Mouse (Mus musculus): ENCODE measurements around the gene Gars. TPM values are rescaled to one million over a fixed set of nuclear protein-coding genes. Genes with fewer than 3 reads are reported as not detected.

Gene Gars
- 136 and 138 TPM in 2 replicates for polyA plus RNA-seq (2015; fragmentation: Nextera tagmentation; extraction: Ambion mirVana)

DNA sequence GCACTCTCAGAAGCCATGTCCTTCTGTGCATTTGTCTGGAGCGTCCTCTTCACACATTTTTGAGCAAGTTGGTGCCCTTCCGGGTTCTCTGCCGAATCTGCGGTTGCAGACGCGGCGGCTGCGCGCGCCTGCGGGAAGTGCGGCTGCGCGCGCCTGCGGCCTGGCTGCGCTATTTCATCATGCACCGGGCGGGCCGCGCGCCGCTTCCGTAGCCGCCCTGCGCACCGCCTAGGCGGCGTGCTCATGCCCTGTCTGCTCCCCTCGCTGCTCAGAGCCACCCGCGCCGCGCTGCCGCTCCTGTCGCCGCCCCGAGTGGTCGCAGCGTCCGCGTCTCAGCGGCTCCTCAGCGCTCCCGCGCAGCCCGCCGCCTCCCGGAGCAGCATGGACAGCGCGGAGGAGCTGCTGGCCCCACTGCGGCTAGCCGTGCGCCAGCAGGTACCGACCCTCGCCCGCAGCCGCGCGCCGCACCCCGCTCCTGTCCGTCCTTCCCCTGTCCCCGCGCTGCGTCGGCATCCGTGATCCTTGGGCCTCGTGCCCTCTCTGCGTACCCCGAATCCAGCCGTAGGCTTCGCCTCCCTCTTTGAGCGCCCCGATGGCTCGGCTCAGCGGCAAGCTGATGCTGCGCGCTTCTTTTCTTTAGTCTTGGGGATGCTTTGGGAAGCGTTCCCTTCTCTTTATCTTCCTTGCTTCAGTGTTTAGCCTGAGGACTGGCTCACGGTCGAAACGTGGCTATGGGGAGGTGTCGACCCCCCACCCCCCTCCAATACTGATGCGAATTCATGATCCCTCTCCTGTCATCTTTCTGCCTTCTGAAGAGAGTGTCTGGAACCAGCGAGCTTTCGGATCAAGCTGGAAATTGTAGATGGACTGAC lies at the start of gene Gars:
Gars (plus strand) TSS at position 209 of the 872 bp plus-strand sequence.
- H3K4me3 ChIP-seq (replicated peaks; ENCODE audit: low read length), result peak within 1 kb of the TSS; percentile 90
- peak; percentile 96 for ATAC-seq (ENCODE audit: insufficient read depth, low FRiP score)
- no peaks in the 10 kb centered on the region for H3K36me3 ChIP-seq (ENCODE audit: control insufficient read depth, insufficient read depth, low read length)
- peaks cover 11% of the 10 kb centered on the region; the same call in 1 of the 2 replicates for H3K4me1 ChIP-seq (ENCODE audit: control insufficient read depth, insufficient read depth, low read length)
- H3K4me2 ChIP-seq (ENCODE audit: low read depth, low read length), result peak within 1 kb of the TSS; percentile 67
- no peaks in the 10 kb centered on the region for H3K27me3 ChIP-seq (ENCODE audit: control insufficient read depth, insufficient read depth, low read length)
- H3K9me3 ChIP-seq (replicated peaks; ENCODE audit: control insufficient read depth, low read length), result no peaks in the 10 kb centered on the region
- WGBS, result under 1% methylated on average over 87 of the region's 87 CpGs
- H3K9ac ChIP-seq (ENCODE audit: low read length), result peak within 1 kb of the TSS; percentile 94
- H3K27ac ChIP-seq (ENCODE audit: low read length), result peak within 1 kb of the TSS; percentile 89

DNA sequence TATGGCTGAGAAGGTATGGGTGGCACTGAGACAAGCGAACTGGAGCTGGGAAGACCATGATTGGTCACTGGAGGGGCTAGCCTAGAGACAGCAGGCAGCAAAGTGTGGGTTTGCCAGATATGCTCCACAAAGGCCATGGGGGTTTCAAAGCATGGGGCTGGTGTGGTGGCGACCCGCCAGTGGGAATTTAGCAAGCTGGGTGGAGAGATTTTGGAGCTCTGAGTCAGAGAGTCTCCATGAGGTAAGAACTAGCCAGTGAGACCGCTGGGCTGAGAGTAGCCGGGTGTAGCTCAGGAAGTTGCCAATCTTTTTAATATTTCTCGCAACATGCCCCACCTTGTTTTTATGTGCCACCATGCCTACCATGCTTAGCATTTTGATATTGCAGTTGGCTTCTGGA lies 49.7 kb upstream of the Gars start:
- WGBS, result 91% methylated on average over 6 of the region's 6 CpGs
- no peak overlapping the region for H3K27ac ChIP-seq (ENCODE audit: low read length)
- ATAC-seq (ENCODE audit: insufficient read depth, low FRiP score), result no peak
- H3K4me1 ChIP-seq (ENCODE audit: control insufficient read depth, insufficient read depth, low read length), result peaks cover 7% of the 10 kb centered on the region
- no peak overlapping the region for H3K9ac ChIP-seq (ENCODE audit: low read length)
- no peak overlapping the region for H3K4me3 ChIP-seq (replicated peaks; ENCODE audit: low read length)
- no peaks in the 10 kb centered on the region for H3K36me3 ChIP-seq (ENCODE audit: control insufficient read depth, insufficient read depth, low read length)
- no peak overlapping the region for H3K4me2 ChIP-seq (ENCODE audit: low read depth, low read length)
- H3K27me3 ChIP-seq (ENCODE audit: control insufficient read depth, insufficient read depth, low read length), result no peaks in the 10 kb centered on the region
- H3K9me3 ChIP-seq (replicated peaks; ENCODE audit: control insufficient read depth, low read length), result no peaks in the 10 kb centered on the region

DNA sequence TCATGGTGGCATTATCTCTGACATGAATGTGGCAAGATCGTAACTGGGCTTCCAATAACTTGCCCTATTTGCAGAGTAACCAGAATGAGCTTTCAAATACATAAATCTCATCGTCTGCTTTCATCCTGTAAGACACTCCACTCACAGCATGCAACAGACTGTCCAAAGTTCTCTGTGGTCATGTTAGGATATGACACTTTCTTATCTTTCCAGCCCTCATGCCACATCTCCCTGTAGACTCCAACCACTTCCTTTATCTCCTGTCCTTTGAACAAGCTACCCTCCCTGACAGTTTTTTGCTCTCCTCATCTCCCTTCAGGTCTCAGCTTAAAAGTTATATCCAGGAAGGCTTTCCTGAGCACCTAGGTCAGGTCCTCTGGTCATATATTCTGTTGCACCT lies 46.6 kb upstream of the Gars start:
- H3K4me3 ChIP-seq (replicated peaks; ENCODE audit: low read length), result no peak overlapping the region
- WGBS, result 68% methylated on average over 2 of the region's 2 CpGs
- H3K9ac ChIP-seq (ENCODE audit: low read length), result no peak overlapping the region
- H3K4me1 ChIP-seq (ENCODE audit: control insufficient read depth, insufficient read depth, low read length), result peaks cover 7% of the 10 kb centered on the region
- no peak overlapping the region for H3K27ac ChIP-seq (ENCODE audit: low read length)
- H3K27me3 ChIP-seq (ENCODE audit: control insufficient read depth, insufficient read depth, low read length), result no peaks in the 10 kb centered on the region
- H3K4me2 ChIP-seq (ENCODE audit: low read depth, low read length), result no peak overlapping the region
- ATAC-seq (ENCODE audit: insufficient read depth, low FRiP score), result no peak
- no peaks in the 10 kb centered on the region for H3K9me3 ChIP-seq (replicated peaks; ENCODE audit: control insufficient read depth, low read length)
- no peaks in the 10 kb centered on the region for H3K36me3 ChIP-seq (ENCODE audit: control insufficient read depth, insufficient read depth, low read length)

DNA sequence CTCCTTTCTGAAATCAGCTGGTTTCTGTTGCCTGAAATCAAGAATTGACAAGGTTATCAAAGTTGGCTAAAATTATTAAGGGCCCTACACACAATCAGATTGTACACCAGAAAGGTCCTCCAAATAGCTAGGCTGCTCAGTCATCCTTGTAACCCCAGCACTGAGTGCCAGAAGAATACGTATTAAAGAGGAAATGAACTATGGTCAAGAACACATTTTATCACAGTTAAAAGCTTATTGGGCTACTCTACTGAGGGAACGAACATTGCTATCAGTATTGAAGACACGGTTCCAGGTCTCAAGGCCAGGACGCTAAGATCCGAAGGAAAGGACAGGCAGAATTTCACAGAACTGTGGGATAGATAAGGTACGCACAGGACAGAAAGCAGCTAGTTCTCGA lies 45.7 kb upstream of the Gars start:
- H3K27ac ChIP-seq (ENCODE audit: low read length), result peak overlapping the region; percentile 41; the same call in 1 of the 2 replicates

DNA sequence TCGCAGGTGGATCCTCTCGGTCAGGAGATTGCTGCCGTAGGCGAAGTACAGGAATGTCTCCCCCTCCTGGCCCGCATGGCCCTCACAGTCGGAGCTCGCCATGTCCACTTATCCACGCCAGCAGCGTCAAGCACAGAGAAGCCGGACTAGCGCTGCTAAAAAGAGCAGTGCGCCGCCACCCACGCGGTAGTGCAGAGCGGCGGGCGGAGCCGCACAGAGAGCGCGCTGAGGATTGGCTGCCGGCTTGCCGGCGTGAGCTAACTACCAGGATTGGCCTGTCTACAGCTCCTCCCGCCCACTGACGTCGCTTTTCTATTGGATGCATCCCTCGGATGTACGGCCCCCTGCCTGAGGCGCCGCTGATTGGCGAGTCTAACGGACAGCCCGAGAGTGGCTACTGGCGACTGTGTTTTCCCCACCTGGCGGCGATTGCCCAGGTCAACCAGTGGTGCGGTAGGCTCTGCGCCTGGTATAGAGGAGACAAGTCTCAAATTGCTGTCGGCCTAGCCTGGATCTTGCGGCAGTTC lies 45.0 kb upstream of the Gars start, which contains the start of gene Ggct:
Ggct (minus strand) TSS at position 217 of the 527 bp plus-strand sequence.
- Histone ChIP-seq H3K36me3 (ENCODE audit: control insufficient read depth, insufficient read depth, low read length) (no peaks in the 10 kb centered on the region), H3K9me3 (replicated peaks; ENCODE audit: control insufficient read depth, low read length) (no peaks in the 10 kb centered on the region), H3K4me1 (ENCODE audit: control insufficient read depth, insufficient read depth, low read length) (peaks cover 7% of the 10 kb centered on the region), H3K27ac (ENCODE audit: low read length) (peak within 1 kb of the TSS; percentile 41; the same call in 1 of the 2 replicates), H3K9ac (ENCODE audit: low read length) (peak within 1 kb of the TSS; percentile 64), H3K4me2 (ENCODE audit: low read depth, low read length) (peak within 1 kb of the TSS; percentile 92), H3K4me3 (replicated peaks; ENCODE audit: low read length) (peak within 1 kb of the TSS; percentile 54), H3K27me3 (ENCODE audit: control insufficient read depth, insufficient read depth, low read length) (no peaks in the 10 kb centered on the region)
- under 1% methylated on average over 41 of the region's 41 CpGs for WGBS
- ATAC-seq (ENCODE audit: insufficient read depth, low FRiP score), result peak; percentile 100

More for the DNA sequence above, 45.7 kb upstream of the Gars start:
- Histone ChIP-seq H3K4me2 (ENCODE audit: low read depth, low read length) (peak overlapping the region; percentile 92), H3K27me3 (ENCODE audit: control insufficient read depth, insufficient read depth, low read length) (no peaks in the 10 kb centered on the region), H3K9ac (ENCODE audit: low read length) (peak overlapping the region; percentile 64), H3K9me3 (replicated peaks; ENCODE audit: control insufficient read depth, low read length) (no peaks in the 10 kb centered on the region), H3K4me3 (replicated peaks; ENCODE audit: low read length) (peak overlapping the region; percentile 54), H3K36me3 (ENCODE audit: control insufficient read depth, insufficient read depth, low read length) (no peaks in the 10 kb centered on the region), H3K4me1 (ENCODE audit: control insufficient read depth, insufficient read depth, low read length) (peaks cover 7% of the 10 kb centered on the region)
- ATAC-seq (ENCODE audit: insufficient read depth, low FRiP score), result no peak
- 2% methylated on average over 7 of the region's 7 CpGs for WGBS

DNA sequence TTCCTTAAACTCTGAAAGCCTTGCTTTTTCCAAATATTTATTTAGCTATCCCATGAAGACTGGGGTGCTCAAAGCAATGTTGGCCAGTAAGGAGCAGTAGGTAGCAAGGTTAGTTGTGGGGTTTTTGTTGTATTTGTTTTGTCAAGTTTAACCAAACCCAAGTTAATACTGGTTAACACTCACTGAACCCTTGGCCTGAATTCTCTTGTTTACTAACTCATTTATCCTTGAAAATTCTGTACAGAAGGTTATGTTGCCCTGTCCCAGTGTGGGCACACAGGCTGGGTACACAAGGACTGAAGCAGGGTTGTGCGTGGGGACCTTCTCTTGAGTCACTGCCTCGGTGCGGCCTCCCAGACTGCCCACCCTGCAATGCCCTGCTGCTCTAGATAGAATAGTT lies 41.4 kb upstream of the Gars start:
- Histone ChIP-seq H3K27me3 (ENCODE audit: control insufficient read depth, insufficient read depth, low read length) (no peaks in the 10 kb centered on the region), H3K4me3 (replicated peaks; ENCODE audit: low read length) (no peak overlapping the region), H3K4me1 (ENCODE audit: control insufficient read depth, insufficient read depth, low read length) (peaks cover 7% of the 10 kb centered on the region), H3K4me2 (ENCODE audit: low read depth, low read length) (no peak overlapping the region), H3K27ac (ENCODE audit: low read length) (no peak overlapping the region), H3K36me3 (ENCODE audit: control insufficient read depth, insufficient read depth, low read length) (no peaks in the 10 kb centered on the region), H3K9ac (ENCODE audit: low read length) (no peak overlapping the region), H3K9me3 (replicated peaks; ENCODE audit: control insufficient read depth, low read length) (no peaks in the 10 kb centered on the region)
- WGBS, result 75% methylated on average over 3 of the region's 3 CpGs
- ATAC-seq (ENCODE audit: insufficient read depth, low FRiP score), result no peak

DNA sequence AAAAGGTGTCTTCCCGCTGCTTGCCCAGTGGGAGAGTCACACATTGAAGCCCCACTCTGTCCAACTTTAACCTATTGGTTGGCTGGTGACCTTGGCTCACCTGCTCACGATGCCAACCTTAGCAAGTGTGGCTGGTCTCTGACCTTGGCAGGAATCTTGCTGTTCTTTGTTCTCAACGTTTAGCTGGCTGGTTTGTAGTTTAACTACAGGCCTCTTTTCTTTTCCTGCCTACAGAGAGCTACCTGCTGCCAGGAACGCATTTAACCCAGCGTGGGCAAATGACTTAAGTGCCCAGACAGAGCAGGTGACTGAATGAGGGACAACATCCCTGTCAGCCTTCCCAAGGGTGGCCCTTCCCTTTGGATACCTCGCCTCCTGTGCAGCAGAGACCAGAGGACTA lies 40.1 kb upstream of the Gars start:
- Histone ChIP-seq H3K4me2 (ENCODE audit: low read depth, low read length) (no peak overlapping the region), H3K4me3 (replicated peaks; ENCODE audit: low read length) (no peak overlapping the region), H3K4me1 (ENCODE audit: control insufficient read depth, insufficient read depth, low read length) (no peaks in the 10 kb centered on the region), H3K27ac (ENCODE audit: low read length) (no peak overlapping the region), H3K36me3 (ENCODE audit: control insufficient read depth, insufficient read depth, low read length) (no peaks in the 10 kb centered on the region), H3K9me3 (replicated peaks; ENCODE audit: control insufficient read depth, low read length) (no peaks in the 10 kb centered on the region), H3K27me3 (ENCODE audit: control insufficient read depth, insufficient read depth, low read length) (no peaks in the 10 kb centered on the region), H3K9ac (ENCODE audit: low read length) (no peak overlapping the region)
- ATAC-seq (ENCODE audit: insufficient read depth, low FRiP score), result no peak
- WGBS, result 71% methylated on average over 6 of the region's 6 CpGs

DNA sequence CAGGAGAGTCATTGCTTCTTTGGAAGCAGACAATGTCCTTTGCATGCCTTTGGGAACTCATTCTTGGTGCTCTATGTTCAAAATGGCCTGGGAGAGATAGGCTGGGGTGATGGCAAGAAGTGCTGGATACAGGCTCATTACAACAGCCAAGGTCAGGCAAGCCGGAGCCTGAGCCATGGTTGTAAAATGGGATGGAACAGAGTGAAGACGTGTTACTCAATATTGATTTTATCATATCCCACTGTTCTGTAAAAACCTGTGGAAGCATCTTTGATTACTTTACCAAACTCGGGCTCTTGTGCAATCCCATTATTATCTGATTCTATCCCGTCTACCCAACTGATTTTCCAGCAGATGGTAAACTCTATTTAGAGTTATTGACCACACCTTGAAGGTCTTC lies 36.5 kb upstream of the Gars start:
- Histone ChIP-seq H3K9ac (ENCODE audit: low read length) (no peak overlapping the region), H3K4me1 (ENCODE audit: control insufficient read depth, insufficient read depth, low read length) (no peaks in the 10 kb centered on the region), H3K27ac (ENCODE audit: low read length) (no peak overlapping the region), H3K27me3 (ENCODE audit: control insufficient read depth, insufficient read depth, low read length) (no peaks in the 10 kb centered on the region), H3K36me3 (ENCODE audit: control insufficient read depth, insufficient read depth, low read length) (no peaks in the 10 kb centered on the region), H3K9me3 (replicated peaks; ENCODE audit: control insufficient read depth, low read length) (no peaks in the 10 kb centered on the region), H3K4me2 (ENCODE audit: low read depth, low read length) (no peak overlapping the region), H3K4me3 (replicated peaks; ENCODE audit: low read length) (no peak overlapping the region)
- no peak for ATAC-seq (ENCODE audit: insufficient read depth, low FRiP score)
- 78% methylated on average over 4 of the region's 4 CpGs for WGBS

DNA sequence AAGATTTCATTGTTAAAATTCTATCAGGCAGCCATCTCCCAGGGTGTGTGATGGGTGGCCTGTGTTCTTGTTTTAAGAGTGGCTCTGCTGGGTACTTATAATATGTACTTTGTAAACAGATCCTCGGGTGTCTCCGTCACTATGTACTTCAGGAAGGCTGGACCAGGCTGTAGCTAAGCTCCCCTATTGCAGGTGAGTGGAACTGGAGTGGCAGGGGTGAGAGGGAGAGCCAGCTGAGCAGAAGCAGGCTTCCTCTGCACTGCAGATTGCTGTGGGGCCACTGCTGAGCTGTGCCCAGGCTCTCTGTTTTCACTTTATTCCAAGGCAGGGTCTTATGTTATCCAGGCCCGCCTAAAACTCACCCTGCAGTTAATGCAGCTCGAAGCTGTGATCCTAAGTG lies 35.4 kb upstream of the Gars start:
- no peaks in the 10 kb centered on the region for H3K27me3 ChIP-seq (ENCODE audit: control insufficient read depth, insufficient read depth, low read length)
- H3K27ac ChIP-seq (ENCODE audit: low read length), result no peak overlapping the region
- no peak overlapping the region for H3K4me2 ChIP-seq (ENCODE audit: low read depth, low read length)
- no peaks in the 10 kb centered on the region for H3K4me1 ChIP-seq (ENCODE audit: control insufficient read depth, insufficient read depth, low read length)
- no peak for ATAC-seq (ENCODE audit: insufficient read depth, low FRiP score)
- H3K36me3 ChIP-seq (ENCODE audit: control insufficient read depth, insufficient read depth, low read length), result no peaks in the 10 kb centered on the region
- no peaks in the 10 kb centered on the region for H3K9me3 ChIP-seq (replicated peaks; ENCODE audit: control insufficient read depth, low read length)
- H3K4me3 ChIP-seq (replicated peaks; ENCODE audit: low read length), result no peak overlapping the region
- H3K9ac ChIP-seq (ENCODE audit: low read length), result no peak overlapping the region
- WGBS, result 58% methylated on average over 4 of the region's 4 CpGs

Measured in stomach, embryonic 16.5 days (tissue).